Comparison of ENCODE assay signal across 14 mouse cellular contexts in the genomic region with DNA sequence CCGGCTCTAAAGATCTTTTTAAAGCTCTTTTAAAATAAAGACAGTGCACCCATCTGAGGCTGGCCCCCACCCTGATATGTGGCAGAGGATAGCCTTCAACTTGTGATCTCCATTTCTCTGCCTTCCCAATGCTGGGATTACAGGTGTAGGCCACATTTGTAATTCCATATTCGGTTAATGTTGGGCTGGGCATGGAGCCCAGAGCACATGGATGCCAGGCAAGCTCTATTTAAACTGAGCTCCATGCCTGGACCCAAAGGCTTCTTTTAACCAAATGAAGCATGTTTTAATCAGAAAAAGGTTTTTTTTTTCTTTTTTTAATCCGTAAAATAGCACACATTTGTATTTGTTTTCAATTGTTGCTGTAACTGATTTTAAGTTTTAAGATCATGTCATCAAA.
"Had no signal": no experiment of that assay in that cellular context is flagged by ENCODE, and none has a peak within 500 bp of the region (broad histone marks: within the 10 kb centered on the region; RNA-seq: fewer than 3 reads in every experiment).

No protein-coding gene starts in this region.

- H3K36me3 ChIP-seq: kidney, embryonic 15.5 days; limb, embryonic 12.5 days; liver, embryonic 13.5 days; lung, embryonic 15.5 days; midbrain, embryonic 12.5 days; neural tube, embryonic 13.5 days had no signal

- H3K27ac ChIP-seq: kidney, embryonic 15.5 days; limb, embryonic 12.5 days; liver, embryonic 13.5 days; lung, embryonic 15.5 days; midbrain, embryonic 12.5 days; neural tube, embryonic 13.5 days had no signal

- H3K4me3 ChIP-seq: kidney, embryonic 15.5 days; limb, embryonic 12.5 days; liver, embryonic 13.5 days; lung, embryonic 15.5 days; midbrain, embryonic 12.5 days; neural tube, embryonic 13.5 days had no signal

- DNase-seq: kidney, postnatal 14 days; layer of hippocampus, postnatal 36 days; liver; liver, embryonic 13.5 days; liver, postnatal 0 days; lung, postnatal 14 days; retina, postnatal 1 day; right cerebral cortex, postnatal 14 days; thymus, postnatal 36 days had no signal
